Mouse (Mus musculus): Measurements from ENCODE around the gene Zfp867.

Gene Zfp867

GRCm38 (mm10) chr11:59472326-59472677 is at the start of gene Zfp867:
Zfp867 (minus strand) TSS chr11:59472474.
- DNase-seq (ENCODE audit: low spot score in 2 of 2), result peak; percentile 83 to 89

DNA sequence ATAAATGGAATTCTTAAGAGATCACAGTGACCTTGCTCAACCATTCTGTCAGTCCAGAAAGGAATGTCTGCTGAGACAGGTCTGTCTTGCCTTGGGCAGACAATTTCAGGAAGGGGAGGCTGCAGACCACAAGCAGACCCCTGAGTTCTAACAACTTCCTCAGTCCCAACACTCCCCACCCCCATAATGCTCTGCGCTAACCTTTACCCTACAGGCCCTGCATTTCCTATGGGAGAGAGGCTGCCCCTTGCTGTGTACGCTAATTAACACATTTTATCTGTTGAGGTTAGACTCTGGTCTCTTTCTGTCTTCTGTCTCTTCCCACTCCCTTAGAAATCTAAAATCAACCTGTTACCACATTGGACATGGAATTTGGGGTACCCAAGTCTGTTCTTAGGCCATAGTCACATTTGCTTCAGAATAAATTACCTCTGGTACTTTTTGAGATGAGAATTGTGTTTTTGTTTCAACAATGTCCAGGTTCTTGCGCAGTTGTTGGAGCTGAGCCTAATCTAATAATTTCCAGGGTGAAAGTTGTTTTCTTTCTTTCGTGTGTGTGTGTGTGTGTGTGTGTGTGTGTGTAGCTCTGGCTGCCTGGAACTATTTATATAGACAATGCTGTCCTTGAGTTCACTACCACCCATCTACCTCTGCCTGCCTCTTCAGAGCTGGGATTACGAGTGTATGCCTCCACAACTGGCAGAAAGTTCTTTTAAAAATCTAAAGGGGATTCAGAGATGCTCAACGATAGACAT is 47.6 kb upstream of the Zfp867 start:
- no peak for DNase-seq (ENCODE audit: low spot score in 2 of 2)

- DNase-seq (ENCODE audit: low spot score in 2 of 2), result no peak
Measured at GRCm38 (mm10) chr11:59518226-59518625, 46.0 kb upstream of the Zfp867 start.

DNA sequence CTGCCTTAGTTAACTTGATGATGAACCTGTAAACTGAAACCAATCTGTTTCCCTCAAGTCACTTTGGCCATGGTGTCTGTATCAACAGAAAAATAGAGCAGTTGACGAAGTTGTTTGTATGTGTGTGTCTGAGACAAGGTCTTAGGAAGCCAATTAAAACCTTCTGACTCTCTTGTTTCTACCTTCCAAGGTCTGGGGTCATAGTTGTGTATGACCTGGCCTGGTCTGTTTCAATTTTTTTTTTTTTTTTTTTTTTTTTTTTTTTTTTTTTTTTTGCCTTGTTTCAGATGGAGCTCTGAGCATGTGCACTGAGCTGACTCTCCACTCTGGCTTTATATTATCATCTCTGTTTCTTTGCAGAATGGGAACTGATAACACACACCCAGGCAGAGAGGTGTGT is 45.2 kb upstream of the Zfp867 start:
- DNase-seq (ENCODE audit: low spot score in 2 of 2), result no peak

DNA sequence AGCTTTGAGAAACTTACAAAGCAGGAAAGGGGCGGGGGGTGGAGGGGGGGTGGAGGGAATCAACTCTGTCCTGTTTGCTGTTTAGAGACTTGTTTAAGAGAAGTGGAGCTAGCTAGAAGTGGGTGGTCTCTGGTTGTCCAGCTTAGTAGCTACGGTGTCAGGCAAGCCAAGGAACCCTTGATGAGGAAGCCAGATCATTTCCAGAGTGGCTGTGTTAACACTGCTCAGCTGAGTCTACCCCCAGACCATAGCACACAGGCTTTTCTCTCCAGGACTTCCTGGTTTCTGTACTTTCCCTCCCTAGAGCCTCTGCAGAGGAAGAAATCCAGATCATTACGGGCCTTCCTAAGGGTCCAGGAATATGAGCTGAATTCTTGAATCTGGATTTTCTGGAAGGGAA is 42.5 kb upstream of the Zfp867 start:
- DNase-seq (ENCODE audit: low spot score in 2 of 2), result no peak

- no peak for DNase-seq (ENCODE audit: low spot score in 2 of 2)
Measured at GRCm38 (mm10) chr11:59514381-59514780, 42.1 kb upstream of the Zfp867 start.

DNA sequence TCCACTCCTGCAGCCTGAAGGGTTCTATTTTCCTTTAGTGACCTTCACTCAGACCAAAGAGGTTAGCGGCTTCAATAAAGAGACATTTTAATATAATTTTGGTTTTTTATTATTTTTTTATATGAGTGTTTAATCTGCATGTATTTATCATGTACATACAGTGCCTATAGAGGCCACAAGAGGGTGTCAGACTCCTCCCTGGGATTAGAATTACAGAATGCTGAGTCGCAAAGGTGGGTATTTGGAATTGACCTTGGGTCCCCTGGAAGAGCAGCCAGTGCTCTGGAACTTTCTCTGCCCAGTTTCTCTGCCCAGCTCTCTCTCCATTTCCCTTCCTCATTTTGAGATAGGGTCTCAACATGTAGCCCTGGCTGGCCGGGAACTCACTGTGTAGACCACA is 41.3 kb upstream of the Zfp867 start:
- no peak for DNase-seq (ENCODE audit: low spot score in 2 of 2)

DNA sequence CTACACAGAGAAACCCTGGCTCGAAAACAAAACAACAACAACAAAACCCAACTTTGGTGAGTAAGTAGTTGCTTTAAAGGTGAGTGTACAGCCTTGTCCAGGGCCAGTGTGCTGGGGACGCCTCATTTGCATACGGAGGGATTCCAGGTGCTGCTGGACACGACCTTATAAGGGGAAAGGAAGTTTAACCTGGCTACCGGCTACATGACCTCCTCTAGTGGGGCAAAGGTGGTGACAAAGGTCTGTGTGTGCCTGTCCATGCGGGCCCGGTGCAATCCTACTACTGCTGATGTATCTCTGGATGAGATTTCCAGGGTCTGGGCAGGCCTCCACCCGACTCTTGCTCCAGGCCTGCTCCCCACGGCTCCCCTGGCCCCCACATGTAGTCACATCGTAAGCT is 40.5 kb upstream of the Zfp867 start:
- no peak for DNase-seq (ENCODE audit: low spot score in 2 of 2)

- no peak for DNase-seq (ENCODE audit: low spot score in 2 of 2)
Measured at GRCm38 (mm10) chr11:59511558-59511957, 39.3 kb upstream of the Zfp867 start.

- no peak for DNase-seq (ENCODE audit: low spot score in 2 of 2)
Measured at GRCm38 (mm10) chr11:59506713-59507074, 34.4 kb upstream of the Zfp867 start.

- DNase-seq (ENCODE audit: low spot score in 2 of 2), result peak; percentile 65 to 79
Measured at GRCm38 (mm10) chr11:59505839-59506712, 33.8 kb upstream of the Zfp867 start.

DNA sequence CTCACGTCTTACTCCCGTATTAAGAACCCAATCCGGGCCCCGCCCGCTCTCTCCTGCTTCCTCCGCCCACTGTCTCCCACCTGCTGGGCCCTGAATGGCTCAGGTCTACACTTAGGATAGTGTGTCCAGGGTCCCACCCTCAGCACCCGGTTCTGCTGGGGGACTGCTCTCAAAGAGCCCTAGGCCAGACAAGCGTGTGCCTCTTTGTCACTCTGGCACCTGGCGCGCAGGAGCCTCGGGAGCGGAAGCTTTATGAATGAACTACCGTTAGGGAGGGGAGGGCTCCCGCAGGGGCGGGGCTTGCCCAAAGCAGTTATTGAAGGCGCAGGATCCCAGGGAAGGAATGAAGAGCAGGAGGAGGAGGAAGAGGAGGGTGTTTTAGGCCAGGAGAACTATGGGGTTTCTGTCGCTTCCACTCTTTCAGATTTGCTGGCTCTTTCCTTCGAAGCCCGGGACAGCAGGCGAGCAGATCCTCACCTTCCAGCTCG is 33.1 kb upstream of the Zfp867 start:
- peak; percentile 58 to 79 for DNase-seq (ENCODE audit: low spot score in 2 of 2)

DNA sequence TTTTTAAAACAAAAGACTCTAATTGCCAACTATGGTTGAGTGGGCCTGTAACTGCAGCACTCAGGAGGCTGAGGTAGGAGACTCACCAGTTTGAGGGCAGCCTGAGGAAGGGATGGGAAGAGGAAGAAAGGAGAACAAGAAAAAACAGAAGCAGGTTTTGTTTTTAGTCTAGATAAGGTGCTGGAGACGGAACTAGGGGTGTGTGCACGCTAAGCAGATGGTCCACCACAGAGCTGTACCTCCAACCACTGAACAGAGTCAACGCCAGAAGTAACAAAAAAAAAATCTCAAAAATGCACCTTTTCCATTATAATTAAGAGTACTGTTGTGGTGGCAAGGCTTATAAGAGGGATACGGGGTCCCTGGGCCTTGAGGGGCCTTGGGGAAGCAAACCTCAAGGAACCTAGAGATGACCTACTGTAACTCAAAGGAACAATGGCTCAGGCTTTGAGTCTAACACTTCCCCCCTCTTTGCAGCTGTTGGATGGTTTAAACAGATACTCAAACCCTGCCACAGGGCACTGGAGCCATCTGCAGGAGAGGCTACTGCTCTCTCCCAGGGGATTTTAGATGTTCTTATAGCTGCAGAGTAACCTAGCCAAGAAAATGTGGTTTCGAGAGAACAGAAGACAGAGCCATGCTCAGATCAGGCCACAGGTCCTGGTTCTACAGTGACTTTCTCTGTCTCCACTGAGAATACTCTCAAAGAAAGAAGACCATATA is 29.9 kb upstream of the Zfp867 start:
- no peak for DNase-seq (ENCODE audit: low spot score in 2 of 2)

GRCm38 (mm10) chr11:59497747-59498146 is 25.5 kb upstream of the Zfp867 start:
- no peak for DNase-seq (ENCODE audit: low spot score in 2 of 2)

DNA sequence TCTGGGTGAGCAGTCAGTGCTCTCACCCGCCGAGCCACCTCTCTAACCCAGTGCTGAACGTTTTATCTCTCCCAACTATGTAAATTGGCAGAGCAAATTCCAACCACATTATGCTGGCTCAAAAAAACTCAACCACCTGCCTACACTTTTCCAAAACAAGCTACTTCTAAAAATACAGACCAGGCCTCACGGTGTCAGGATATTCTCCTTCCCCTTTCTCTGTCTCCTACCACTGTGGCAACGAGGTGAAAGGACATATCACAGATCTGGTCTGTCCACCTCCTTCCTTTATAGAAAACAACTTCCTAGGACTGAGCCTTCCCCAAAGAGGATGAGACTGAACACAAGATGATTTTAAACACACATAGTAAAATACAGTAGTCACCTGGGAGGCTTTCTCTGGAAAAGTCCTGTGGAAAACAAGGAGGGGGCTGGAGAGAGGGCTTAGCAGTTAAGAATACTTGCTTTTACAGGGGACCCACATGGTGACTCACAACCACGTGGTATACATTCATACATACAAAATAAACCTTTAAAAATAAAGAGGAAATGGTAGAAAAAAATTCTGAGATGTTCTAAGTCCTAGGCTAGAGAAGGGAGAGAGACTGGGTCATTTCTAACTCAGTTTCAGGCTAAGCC is 24.5 kb upstream of the Zfp867 start:
- no peak for DNase-seq (ENCODE audit: low spot score in 2 of 2)

- no peak for DNase-seq (ENCODE audit: low spot score in 2 of 2)
Measured at GRCm38 (mm10) chr11:59486222-59486621, 13.9 kb upstream of the Zfp867 start.

GRCm38 (mm10) chr11:59485641-59486040 is 13.4 kb upstream of the Zfp867 start:
- DNase-seq (ENCODE audit: low spot score in 2 of 2), result no peak

DNA sequence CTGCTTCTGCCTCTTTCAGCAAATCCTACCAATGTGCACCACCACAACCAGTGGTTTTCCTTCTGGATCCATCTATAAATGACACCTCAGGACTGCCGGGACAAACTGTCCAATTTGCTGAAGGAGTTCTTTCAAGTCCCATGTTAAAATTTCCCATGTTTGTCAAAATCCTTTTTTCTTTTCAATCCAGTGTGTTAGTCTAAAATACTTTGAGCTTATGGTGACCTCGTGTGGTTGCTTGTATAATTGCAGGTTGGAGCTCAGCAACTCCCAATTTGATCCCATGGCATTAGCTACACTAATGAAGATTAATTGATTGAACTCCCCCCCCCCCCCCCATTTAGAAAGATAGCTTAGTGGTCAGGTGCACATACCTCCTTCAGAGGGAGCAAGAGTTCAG is 10.9 kb upstream of the Zfp867 start:
- DNase-seq (ENCODE audit: low spot score in 2 of 2), result no peak

GRCm38 (mm10) chr11:59477240-59477639 is 5.0 kb upstream of the Zfp867 start:
- DNase-seq (ENCODE audit: low spot score in 2 of 2), result no peak

DNA sequence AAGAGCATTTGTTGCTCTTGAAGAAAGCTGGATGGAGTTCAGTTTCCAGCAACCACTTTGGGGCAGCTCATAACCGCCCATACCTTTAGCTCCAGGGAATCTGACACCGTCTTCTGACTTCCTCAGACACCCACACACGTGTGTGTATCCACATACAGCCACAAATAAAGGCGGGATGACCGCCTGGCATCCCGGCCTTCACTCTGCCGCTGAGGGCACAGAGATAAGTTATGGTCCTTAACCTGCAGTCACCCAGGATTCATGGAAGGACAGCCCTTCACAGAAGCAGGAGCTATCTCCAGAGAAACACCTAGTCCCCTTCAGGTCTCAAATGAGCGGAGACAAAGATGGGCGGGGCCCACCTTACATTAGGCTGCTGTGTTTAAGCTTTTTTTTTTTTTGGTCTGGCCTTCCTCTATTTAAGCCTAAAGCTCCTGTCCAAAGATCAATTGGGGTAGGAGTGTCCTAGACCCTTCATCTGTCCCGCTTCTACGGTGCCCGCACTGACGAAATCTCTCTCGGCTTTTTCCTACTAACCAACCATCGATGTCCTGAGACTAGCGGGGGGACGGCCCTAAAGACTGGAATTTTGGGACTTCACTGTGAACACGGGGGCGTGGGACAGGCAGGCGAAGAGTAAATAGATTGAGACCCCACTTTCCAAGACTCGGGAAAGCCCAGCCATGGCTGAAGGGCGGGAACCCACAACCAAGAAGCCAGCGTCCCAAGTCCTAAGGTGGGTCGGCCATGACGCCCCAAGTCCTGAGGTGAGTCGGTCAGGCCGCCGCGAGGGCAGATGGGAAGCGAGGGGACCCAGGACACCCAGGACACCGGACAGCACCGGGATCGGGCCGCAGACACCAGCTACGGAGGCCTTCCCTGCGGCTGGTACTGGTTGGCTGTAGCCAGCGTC is 605 bp downstream of the Zfp867 start:
- DNase-seq (ENCODE audit: low spot score in 2 of 2), result peak in 1 of 2 experiments; percentile 62

GRCm38 (mm10) chr11:59460459-59460858 is 11.8 kb downstream of the Zfp867 start:
- DNase-seq (ENCODE audit: low spot score in 2 of 2), result no peak

Data from spleen, postnatal 4 days (tissue).